Mouse (Mus musculus): Measurements from ENCODE around the gene Cyb561d2. TPM values are rescaled to one million over a fixed set of nuclear protein-coding genes. Genes with fewer than 3 reads are reported as not detected.
A peak's percentile ranks its signal among the peaks of the same experiment; 100 is the strongest.
"Not testable (repeated sequence)": the region's sequence is repeated elsewhere in the genome, so short reads cannot be mapped to it uniquely, and the experiment has no call there.

Gene Cyb561d2
- polyA plus RNA-seq, 1 experiment from 2014 or later, result 14.7 TPM

- H3K4me3 ChIP-seq, result peak within 1 kb of the TSS; percentile 62
- peak within 1 kb of the TSS; percentile 89 for H3K4me2 ChIP-seq
- H3K9me3 ChIP-seq (replicated peaks), result no peaks in the 10 kb centered on the region
- peaks cover 10% of the 10 kb centered on the region for H3K36me3 ChIP-seq
- under 1% methylated on average over 32 of the region's 32 CpGs for WGBS
- peak within 1 kb of the TSS; percentile 65 for H3K9ac ChIP-seq
- H3K27me3 ChIP-seq, result no peaks in the 10 kb centered on the region
- peak; percentile 74 for ATAC-seq (replicated peaks; ENCODE audit: insufficient number of reproducible peaks, insufficient read depth, low FRiP score, low read depth)
- H3K27ac ChIP-seq, result peak within 1 kb of the TSS; percentile 93
- H3K4me1 ChIP-seq (replicated peaks), result peaks cover 52% of the 10 kb centered on the region
These were observed 38.7 kb upstream of the Cyb561d2 start, which contains the start of gene Hyal3 for GRCm38 (mm10) chr9:107580501-107581317. Hyal3 (plus strand) TSS chr9:107580818.

- 95% methylated on average over 14 of the region's 14 CpGs for whole genome bisulfite sequencing
- 0 out of 2 replicates have a peak overlapping the region, but pooled peaks have one; percentile 89 for H3K4me2 ChIP-seq
- no peak overlapping the region for H3K4me3 ChIP-seq
- peaks cover 16% of the 10 kb centered on the region for H3K36me3 ChIP-seq
- H3K4me1 ChIP-seq (replicated peaks), result peaks cover 54% of the 10 kb centered on the region
- H3K27me3 ChIP-seq, result no peaks in the 10 kb centered on the region
- no peaks in the 10 kb centered on the region for H3K9me3 ChIP-seq (replicated peaks)
- no peak for ATAC-seq (replicated peaks; ENCODE audit: insufficient number of reproducible peaks, insufficient read depth, low FRiP score, low read depth)
- 0 out of 2 replicates have a peak overlapping the region, but pooled peaks have one; percentile 14 for H3K9ac ChIP-seq
- H3K27ac ChIP-seq, result peak overlapping the region; percentile 93
These were observed 37.3 kb upstream of the Cyb561d2 start for GRCm38 (mm10) chr9:107579023-107579900.

- 0 out of 2 replicates have a peak within 1 kb of the TSS, but pooled peaks have one; percentile 14 for H3K9ac ChIP-seq
- H3K36me3 ChIP-seq, result peaks cover 18% of the 10 kb centered on the region
- H3K4me3 ChIP-seq, result no peak within 1 kb of the TSS
- no peaks in the 10 kb centered on the region for H3K9me3 ChIP-seq (replicated peaks)
- peak within 1 kb of the TSS; percentile 93 for H3K27ac ChIP-seq
- ATAC-seq (replicated peaks; ENCODE audit: insufficient number of reproducible peaks, insufficient read depth, low FRiP score, low read depth), result no peak
- WGBS, result 72% methylated on average over 3 of the region's 3 CpGs
- no peaks in the 10 kb centered on the region for H3K27me3 ChIP-seq
- H3K4me1 ChIP-seq (replicated peaks), result peaks cover 54% of the 10 kb centered on the region
- peak within 1 kb of the TSS; percentile 89; the same call in 1 of the 2 replicates for H3K4me2 ChIP-seq
These were observed 36.6 kb upstream of the Cyb561d2 start, which contains the start of gene Naa80 for GRCm38 (mm10) chr9:107578587-107578986. Naa80 (plus strand) TSS chr9:107578887.

- no peak for ATAC-seq (replicated peaks; ENCODE audit: insufficient number of reproducible peaks, insufficient read depth, low FRiP score, low read depth)
- H3K9ac ChIP-seq, result no peak overlapping the region
- peaks cover 54% of the 10 kb centered on the region for H3K4me1 ChIP-seq (replicated peaks)
These were observed 35.9 kb upstream of the Cyb561d2 start for GRCm38 (mm10) chr9:107577871-107578270.

GRCm38 (mm10) chr9:107576357-107577107 lies 34.5 kb upstream of the Cyb561d2 start, which contains the start of gene Hyal1:
Hyal1 (plus strand) TSS chr9:107576927.
- Histone ChIP-seq H3K9me3 (replicated peaks) (no peaks in the 10 kb centered on the region), H3K4me2 (peak within 1 kb of the TSS; percentile 55), H3K36me3 (peaks cover 29% of the 10 kb centered on the region), H3K27me3 (no peaks in the 10 kb centered on the region), H3K4me1 (replicated peaks) (peaks cover 51% of the 10 kb centered on the region), H3K9ac (peak within 1 kb of the TSS; percentile 28; the same call in 1 of the 2 replicates), H3K4me3 (peak within 1 kb of the TSS; percentile 38), H3K27ac (peak within 1 kb of the TSS; percentile 68)
- peak; percentile 66 for ATAC-seq (replicated peaks; ENCODE audit: insufficient number of reproducible peaks, insufficient read depth, low FRiP score, low read depth)
- WGBS, result 25% methylated on average over 16 of the region's 16 CpGs

More at GRCm38 (mm10) chr9:107577871-107578270, 35.9 kb upstream of the Cyb561d2 start:
- Histone ChIP-seq H3K27me3 (no peaks in the 10 kb centered on the region), H3K9me3 (replicated peaks) (no peaks in the 10 kb centered on the region), H3K27ac (no peak overlapping the region), H3K36me3 (peaks cover 17% of the 10 kb centered on the region), H3K4me3 (no peak overlapping the region), H3K4me2 (peak overlapping the region; percentile 55; the same call in 1 of the 2 replicates)
- WGBS, result 88% methylated on average over 10 of the region's 10 CpGs

- ATAC-seq (replicated peaks; ENCODE audit: insufficient number of reproducible peaks, insufficient read depth, low FRiP score, low read depth), result no peak
These were observed 33.8 kb upstream of the Cyb561d2 start for GRCm38 (mm10) chr9:107575579-107576356.

GRCm38 (mm10) chr9:107573774-107574173 lies 31.8 kb upstream of the Cyb561d2 start:
- not testable (repeated sequence) for H3K4me2 ChIP-seq; ATAC-seq (replicated peaks; ENCODE audit: insufficient number of reproducible peaks, insufficient read depth, low FRiP score, low read depth); H3K27me3 ChIP-seq; H3K9ac ChIP-seq; H3K27ac ChIP-seq; H3K4me3 ChIP-seq; H3K9me3 ChIP-seq (replicated peaks)
- peaks cover 29% of the 10 kb centered on the region for H3K36me3 ChIP-seq
- 81% methylated on average over 6 of the region's 6 CpGs for WGBS
- H3K4me1 ChIP-seq (replicated peaks), result peaks cover 53% of the 10 kb centered on the region

More at GRCm38 (mm10) chr9:107575579-107576356, 33.8 kb upstream of the Cyb561d2 start:
- peaks cover 53% of the 10 kb centered on the region for H3K4me1 ChIP-seq (replicated peaks)
- no peaks in the 10 kb centered on the region for H3K9me3 ChIP-seq (replicated peaks)
- no peaks in the 10 kb centered on the region for H3K27me3 ChIP-seq
- no peak overlapping the region for H3K4me3 ChIP-seq
- no peak overlapping the region for H3K4me2 ChIP-seq
- H3K9ac ChIP-seq, result no peak overlapping the region
- WGBS, result 81% methylated on average over 14 of the region's 14 CpGs
- peaks cover 29% of the 10 kb centered on the region for H3K36me3 ChIP-seq
- peak overlapping the region; percentile 68 for H3K27ac ChIP-seq

GRCm38 (mm10) chr9:107572327-107572662 lies 30.3 kb upstream of the Cyb561d2 start:
- Histone ChIP-seq H3K9ac (no peak overlapping the region), H3K27me3 (no peaks in the 10 kb centered on the region)
- no peak for ATAC-seq (replicated peaks; ENCODE audit: insufficient number of reproducible peaks, insufficient read depth, low FRiP score, low read depth)

GRCm38 (mm10) chr9:107571534-107572326 lies 29.7 kb upstream of the Cyb561d2 start:
- H3K36me3 ChIP-seq, result peaks cover 29% of the 10 kb centered on the region
- H3K9ac ChIP-seq, result peak overlapping the region; percentile 30; the same call in 1 of the 2 replicates
- ATAC-seq (replicated peaks; ENCODE audit: insufficient number of reproducible peaks, insufficient read depth, low FRiP score, low read depth), result no peak
- WGBS, result 84% methylated on average over 22 of the region's 22 CpGs
- no peaks in the 10 kb centered on the region for H3K9me3 ChIP-seq (replicated peaks)
- peak overlapping the region; percentile 27 for H3K27ac ChIP-seq
- H3K4me2 ChIP-seq, result peak overlapping the region; percentile 85
- H3K4me3 ChIP-seq, result peak overlapping the region; percentile 89; the same call in 1 of the 2 replicates
- H3K4me1 ChIP-seq (replicated peaks), result peaks cover 56% of the 10 kb centered on the region
- H3K27me3 ChIP-seq, result no peaks in the 10 kb centered on the region

More at GRCm38 (mm10) chr9:107572327-107572662, 30.3 kb upstream of the Cyb561d2 start:
- peaks cover 29% of the 10 kb centered on the region for H3K36me3 ChIP-seq
- H3K4me2 ChIP-seq, result no peak overlapping the region
- peaks cover 57% of the 10 kb centered on the region for H3K4me1 ChIP-seq (replicated peaks)
- H3K4me3 ChIP-seq, result no peak overlapping the region
- no peaks in the 10 kb centered on the region for H3K9me3 ChIP-seq (replicated peaks)
- no peak overlapping the region for H3K27ac ChIP-seq
- 91% methylated on average over 2 of the region's 2 CpGs for WGBS

All from heart, embryonic 15.5 days (tissue).